Mouse (Mus musculus) midbrain, postnatal 0 days (tissue): ENCODE data around the gene A830031A19Rik. TPM values are rescaled to one million over a fixed set of nuclear protein-coding genes. Genes with fewer than 3 reads are reported as not detected.

Experiments used
- ATAC-seq: fragments of 200-750 bp; cut with Nextera tagmentation; 2 replicates; pipeline ENCODE4 v1.8.0; 2017; ENCODE audit warnings: moderate number of reproducible peaks, mild to moderate bottlenecking, moderate TSS enrichment, moderate library complexity; ENCODE audit not compliant: low FRiP score
- DNase-seq: peaks from one replicate; pipeline ENCODE4 v3.0.0-alpha.2; 2015; ENCODE audit warnings: low spot score
- H3K27ac ChIP-seq: fragments of 300-500 bp; sonication (generic); 2 replicates; pipeline ENCODE4 v1.5.1; 2014; ENCODE audit warnings: low read depth, mild to moderate bottlenecking, low read length, mixed read lengths
- H3K27me3 ChIP-seq: fragments of 300-500 bp; sonication (generic); 2 replicates; pipeline ENCODE4 v1.6.1; 2014; ENCODE audit warnings: low read length, control low read depth, mixed read lengths; ENCODE audit not compliant: insufficient read depth
- H3K36me3 ChIP-seq: fragments of 300-500 bp; sonication (generic); 2 replicates; pipeline ENCODE4 v1.6.1; 2014; ENCODE audit warnings: low read length, control low read depth, mixed read lengths; ENCODE audit not compliant: insufficient read depth
- H3K4me1 ChIP-seq: fragments of 300-500 bp; sonication (generic); 2 replicates; pipeline ENCODE4 v1.6.1; 2014; ENCODE audit warnings: mild to moderate bottlenecking, control low read depth, antibody characterized with exemption, low read length, mixed read lengths; ENCODE audit not compliant: insufficient read depth
- H3K4me2 ChIP-seq: fragments of 300-500 bp; sonication (generic); 2 replicates; pipeline ENCODE4 v1.6.1; 2014; ENCODE audit warnings: low read depth, mild to moderate bottlenecking, low read length, mixed read lengths; ENCODE audit not compliant: poor library complexity, severe bottlenecking
- H3K4me3 ChIP-seq: fragments of 300-500 bp; sonication (generic); 2 replicates; pipeline ENCODE4 v1.5.1; 2014; ENCODE audit warnings: low read depth, mild to moderate bottlenecking, low read length, moderate library complexity
- H3K9ac ChIP-seq: fragments of 300-500 bp; sonication (generic); replicated peaks from 2 replicates; pipeline ENCODE4 v1.6.1; 2014; ENCODE audit warnings: mild to moderate bottlenecking, low read length, moderate library complexity, mixed read lengths; ENCODE audit not compliant: poor library complexity, severe bottlenecking
- H3K9me3 ChIP-seq: fragments of 300-500 bp; sonication (generic); 2 replicates; pipeline ENCODE4 v1.6.1; 2016; ENCODE audit warnings: low read length, control low read depth
- CTCF ChIP-seq: IDR thresholded peaks from 2 replicates; pipeline ENCODE4 v1.5.1; 2016; ENCODE audit warnings: antibody characterized with exemption, mild to moderate bottlenecking
- WGBS: fragments of 180-500 bp; shearing (Covaris S2); extraction: QIAGEN DNeasy Blood & Tissue Kit; methylation state at CpG from one replicate; pipeline ENCODE4 v1.1.7; 2014; 5-methylcytosine and 5-hydroxymethylcytosine counted together
- microRNA-seq: library from miRNA; unstranded; fragments of <30 nt; microRNA quantifications from one replicate; pipeline ENCODE4, GENCODE M21; 2016; ENCODE audit warnings: borderline number of aligned reads
- polyA plus RNA-seq: library from polyadenylated mRNA; unstranded; fragments of >200 nt; fragmentation: Nextera tagmentation; extraction: Ambion mirVana; gene quantifications from 2 replicates; pipeline ENCODE4 v1.2.1, GENCODE M21; 2015
- total RNA-seq: library from RNA; depleted of rRNA; stranded (reverse); fragments of >200 nt; gene quantifications from 2 replicates; pipeline ENCODE4 v1.2.3, GENCODE M21; 2014; rRNA removed

The A830031A19Rik gene
- total and polyA plus RNA-seq, 2 experiments from 2014 or later = not detected

- Histone ChIP-seq H3K27me3 (no peaks in the 10 kb centered on the region), H3K27ac (no peak overlapping the region), H3K4me2 (no peak overlapping the region), H3K4me1 (no peaks in the 10 kb centered on the region), H3K4me3 (no peak overlapping the region), H3K36me3 (no peaks in the 10 kb centered on the region), H3K9me3 (no peaks in the 10 kb centered on the region), H3K9ac (no peak overlapping the region)
- no peak for DNase-seq
- no peak for ATAC-seq
- no peak for TF ChIP-seq CTCF
- 88% methylated on average over 15 of the region's 15 CpGs for WGBS
Measured at GRCm38 (mm10) chr11:24005445-24006156, 69.3 kb downstream of the A830031A19Rik start.

GRCm38 (mm10) chr11:24000675-24001074 lies 74.2 kb downstream of the A830031A19Rik start:
- H3K9ac ChIP-seq = no peak overlapping the region
- H3K9me3 ChIP-seq = no peaks in the 10 kb centered on the region
- no peaks in the 10 kb centered on the region for H3K36me3 ChIP-seq
- no peaks in the 10 kb centered on the region for H3K27me3 ChIP-seq
- no peak overlapping the region for H3K4me2 ChIP-seq
- no peak for TF ChIP-seq CTCF
- H3K27ac ChIP-seq = no peak overlapping the region
- DNase-seq = no peak
- 87% methylated on average over 7 of the region's 7 CpGs for WGBS
- no peaks in the 10 kb centered on the region for H3K4me1 ChIP-seq
- no peak overlapping the region for H3K4me3 ChIP-seq
- ATAC-seq = no peak

Small RNAs within 50 kb of the gene (microRNA-seq; reads per million reads assigned to microRNA genes)
- not detected for gene Gm44381

Other genes with a start within 250 kb of the A830031A19Rik start
- gene Papolg, start 179.8 kb downstream of the A830031A19Rik start, total RNA-seq = 16.2 and 23.9 TPM in 2 replicates
- 9.4 and 10.2 TPM in 2 replicates for gene Papolg, start 179.8 kb downstream of the A830031A19Rik start, polyA plus RNA-seq
- gene Bcl11a, start 3.0 kb upstream of the A830031A19Rik start, total RNA-seq = 40.9 and 44.6 TPM in 2 replicates
- 80.9 and 85.4 TPM in 2 replicates for gene Bcl11a, start 3.0 kb upstream of the A830031A19Rik start, polyA plus RNA-seq